Mouse (Mus musculus): ENCODE measurements around the gene Vamp8. TPM values are rescaled to one million over a fixed set of nuclear protein-coding genes. Genes with fewer than 3 reads are reported as not detected.

The Vamp8 gene
- total and polyA plus RNA-seq, 2 experiments from 2014 or later = 6.0 to 23.7 TPM

DNA sequence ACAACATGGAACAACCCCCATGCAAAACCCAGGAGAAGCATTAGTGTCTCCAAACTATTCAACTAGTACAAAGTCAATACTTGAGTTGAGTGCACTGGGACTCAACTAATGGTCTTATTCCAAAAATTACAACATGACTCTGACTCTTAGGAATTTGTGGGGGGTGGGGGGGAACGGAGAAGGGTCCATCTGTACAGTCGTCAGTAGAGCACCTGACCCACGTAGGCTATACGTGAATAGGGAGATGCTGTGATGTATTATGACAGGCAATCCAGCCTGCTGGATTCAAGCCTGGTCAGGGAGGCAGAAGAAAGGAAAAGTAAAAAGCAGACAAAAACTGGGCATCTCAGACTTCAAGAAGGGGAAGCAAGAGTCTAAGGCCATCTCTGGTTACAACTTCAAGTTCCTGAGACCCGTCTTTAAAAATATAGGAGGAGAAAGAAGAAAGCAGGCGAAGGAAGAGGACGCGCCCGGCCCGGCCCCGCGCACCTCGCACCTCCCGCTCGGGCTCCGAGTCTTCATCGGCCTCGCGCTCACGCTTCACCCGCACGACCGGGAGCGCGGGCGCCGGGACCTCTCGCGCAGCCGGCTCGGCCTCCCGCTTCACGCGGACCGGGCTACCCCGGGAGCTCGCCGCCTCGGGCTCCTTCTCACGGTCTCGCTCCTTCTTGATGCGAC, 46.0 kb downstream of the Vamp8 start:
- no peaks in the 10 kb centered on the region for H3K9me3 ChIP-seq (ENCODE audit: low read length)
- peak overlapping the region; percentile 88 for H3K4me3 ChIP-seq (ENCODE audit: low read depth, low read length)
- no peak for TF ChIP-seq CTCF (IDR thresholded peaks at IDR 0.05)
- peaks cover 10% of the 10 kb centered on the region for H3K36me3 ChIP-seq (ENCODE audit: insufficient read depth, low read length)
- H3K4me2 ChIP-seq (ENCODE audit: low read depth, low read length, poor library complexity, severe bottlenecking) = peak overlapping the region; percentile 89
- no peaks in the 10 kb centered on the region for H3K27me3 ChIP-seq (ENCODE audit: insufficient read depth, low read length)
- peak overlapping the region; percentile 80 for H3K9ac ChIP-seq (replicated peaks; ENCODE audit: low read length, poor library complexity, severe bottlenecking)
- ATAC-seq (ENCODE audit: low FRiP score) = peak; percentile 38
- H3K4me1 ChIP-seq (ENCODE audit: insufficient read depth, low read length) = peaks cover 13% of the 10 kb centered on the region; the same call in 1 of the 2 replicates
- peak overlapping the region; percentile 62 for H3K27ac ChIP-seq (ENCODE audit: low read depth, low read length)
- DNase-seq (ENCODE audit: low spot score) = no peak
- under 1% methylated on average over 42 of the region's 42 CpGs for WGBS

DNA sequence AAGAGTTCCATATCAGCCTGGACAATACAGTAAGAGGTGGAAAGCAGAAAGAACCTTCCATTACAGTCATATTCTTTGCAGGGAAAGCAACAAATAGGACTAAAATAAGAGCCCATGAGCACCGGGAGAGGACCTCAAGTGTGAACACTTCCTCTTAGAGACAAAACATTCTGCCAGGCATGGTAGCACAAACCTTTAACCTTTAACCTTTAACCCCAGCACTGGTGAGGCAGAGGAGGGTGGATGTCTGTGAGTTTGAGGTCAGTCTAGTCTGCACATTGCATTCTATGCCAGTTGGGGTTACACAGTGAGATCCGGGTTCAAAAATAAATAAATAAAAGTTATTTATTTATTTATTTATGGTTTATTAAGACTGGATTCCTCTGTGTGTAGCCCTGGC, 50.0 kb downstream of the Vamp8 start:
- H3K36me3 ChIP-seq (ENCODE audit: insufficient read depth, low read length) = peaks cover 29% of the 10 kb centered on the region
- no peaks in the 10 kb centered on the region for H3K9me3 ChIP-seq (ENCODE audit: low read length)
- DNase-seq (ENCODE audit: low spot score) (no peak), ATAC-seq (ENCODE audit: low FRiP score) (no peak)
- H3K4me3 ChIP-seq (ENCODE audit: low read depth, low read length) = no peak overlapping the region
- no peak overlapping the region for H3K4me2 ChIP-seq (ENCODE audit: low read depth, low read length, poor library complexity, severe bottlenecking)
- H3K27me3 ChIP-seq (ENCODE audit: insufficient read depth, low read length) = no peaks in the 10 kb centered on the region
- TF ChIP-seq CTCF (IDR thresholded peaks at IDR 0.05) = no peak
- H3K9ac ChIP-seq (replicated peaks; ENCODE audit: low read length, poor library complexity, severe bottlenecking) = no peak overlapping the region
- H3K27ac ChIP-seq (ENCODE audit: low read depth, low read length) = no peak overlapping the region
- 60% methylated on average over 2 of the region's 2 CpGs for WGBS
- H3K4me1 ChIP-seq (ENCODE audit: insufficient read depth, low read length) = peaks cover 7% of the 10 kb centered on the region; the same call in 1 of the 2 replicates

Other genes starting within 250 kb of the Vamp8 start
- 1.8 and 3.7 TPM in 2 replicates for gene Atoh8, start 155.1 kb downstream of the Vamp8 start, total RNA-seq (2014; rRNA removed)
- gene Atoh8, start 155.1 kb downstream of the Vamp8 start, polyA plus RNA-seq (2015; fragmentation: Nextera tagmentation; extraction: Ambion mirVana) = 1.9 and 2.3 TPM in 2 replicates
- 1.9 and 3.0 TPM in 2 replicates for gene Sftpb, start 86.1 kb downstream of the Vamp8 start, total RNA-seq (2014; rRNA removed)
- gene Sftpb, start 86.1 kb downstream of the Vamp8 start, polyA plus RNA-seq (2015; fragmentation: Nextera tagmentation; extraction: Ambion mirVana) = 0.19 and 0.20 TPM in 2 replicates
- 43.7 and 45.3 TPM in 2 replicates for gene Usp39, start 45.5 kb downstream of the Vamp8 start, total RNA-seq (2014; rRNA removed)
- 34.5 and 35.5 TPM in 2 replicates for gene Usp39, start 45.5 kb downstream of the Vamp8 start, polyA plus RNA-seq (2015; fragmentation: Nextera tagmentation; extraction: Ambion mirVana)
- 9.5 and 10.0 TPM in 2 replicates for gene 0610030E20Rik, start 43.4 kb downstream of the Vamp8 start, total RNA-seq (2014; rRNA removed)
- gene 0610030E20Rik, start 43.4 kb downstream of the Vamp8 start, polyA plus RNA-seq (2015; fragmentation: Nextera tagmentation; extraction: Ambion mirVana) = 13.3 and 14.7 TPM in 2 replicates
- gene Tmem150a, start 35.3 kb downstream of the Vamp8 start, total RNA-seq (2014; rRNA removed) = 23.1 and 28.5 TPM in 2 replicates
- gene Tmem150a, start 35.3 kb downstream of the Vamp8 start, polyA plus RNA-seq (2015; fragmentation: Nextera tagmentation; extraction: Ambion mirVana) = 12.9 and 14.9 TPM in 2 replicates
- 64.5 and 87.3 TPM in 2 replicates for gene Rnf181, start 23.7 kb downstream of the Vamp8 start, total RNA-seq (2014; rRNA removed)
- gene Rnf181, start 23.7 kb downstream of the Vamp8 start, polyA plus RNA-seq (2015; fragmentation: Nextera tagmentation; extraction: Ambion mirVana) = 120 and 131 TPM in 2 replicates
- 6.5 and 19.3 TPM in 2 replicates for gene Vamp5, start 10.2 kb downstream of the Vamp8 start, total RNA-seq (2014; rRNA removed)
- gene Vamp5, start 10.2 kb downstream of the Vamp8 start, polyA plus RNA-seq (2015; fragmentation: Nextera tagmentation; extraction: Ambion mirVana) = 14.4 and 14.5 TPM in 2 replicates
- gene Ggcx, start 23.6 kb upstream of the Vamp8 start, total RNA-seq (2014; rRNA removed) = 18.8 and 19.0 TPM in 2 replicates
- gene Ggcx, start 23.6 kb upstream of the Vamp8 start, polyA plus RNA-seq (2015; fragmentation: Nextera tagmentation; extraction: Ambion mirVana) = 10.7 and 11.0 TPM in 2 replicates
- 120 and 150 TPM in 2 replicates for gene Mat2a, start 48.9 kb upstream of the Vamp8 start, total RNA-seq (2014; rRNA removed)
- gene Mat2a, start 48.9 kb upstream of the Vamp8 start, polyA plus RNA-seq (2015; fragmentation: Nextera tagmentation; extraction: Ambion mirVana) = 279 and 298 TPM in 2 replicates
- gene Sh2d6, start 131.0 kb upstream of the Vamp8 start, total RNA-seq (2014; rRNA removed) = 0.28 TPM in 1 of 2 replicates, not detected in the other
- gene Sh2d6, start 131.0 kb upstream of the Vamp8 start, polyA plus RNA-seq (2015; fragmentation: Nextera tagmentation; extraction: Ambion mirVana) = 0.25 and 0.48 TPM in 2 replicates
- gene Capg, start 153.7 kb upstream of the Vamp8 start, total RNA-seq (2014; rRNA removed) = 6.7 and 12.2 TPM in 2 replicates
- gene Capg, start 153.7 kb upstream of the Vamp8 start, polyA plus RNA-seq (2015; fragmentation: Nextera tagmentation; extraction: Ambion mirVana) = 6.3 and 8.0 TPM in 2 replicates
- gene Elmod3, start 207.7 kb upstream of the Vamp8 start, total RNA-seq (2014; rRNA removed) = 12.5 and 18.3 TPM in 2 replicates
- 16.0 and 17.9 TPM in 2 replicates for gene Elmod3, start 207.7 kb upstream of the Vamp8 start, polyA plus RNA-seq (2015; fragmentation: Nextera tagmentation; extraction: Ambion mirVana)
- gene Retsat, start 207.8 kb upstream of the Vamp8 start, total RNA-seq (2014; rRNA removed) = 4.4 and 4.5 TPM in 2 replicates
- 6.8 and 7.5 TPM in 2 replicates for gene Retsat, start 207.8 kb upstream of the Vamp8 start, polyA plus RNA-seq (2015; fragmentation: Nextera tagmentation; extraction: Ambion mirVana)
- 34.2 and 36.2 TPM in 2 replicates for gene Tgoln1, start 226.3 kb upstream of the Vamp8 start, total RNA-seq (2014; rRNA removed)
- 37.7 and 39.2 TPM in 2 replicates for gene Tgoln1, start 226.3 kb upstream of the Vamp8 start, polyA plus RNA-seq (2015; fragmentation: Nextera tagmentation; extraction: Ambion mirVana)

All from midbrain, postnatal 0 days (tissue).